Mouse (Mus musculus) heart, embryonic 11.5 days (tissue): ENCODE measurements around the gene Zdhhc19. TPM values are rescaled to one million over a fixed set of nuclear protein-coding genes. Genes with fewer than 3 reads are reported as not detected.
A peak's percentile ranks its signal among the peaks of the same experiment; 100 is the strongest.

Experiments
- ATAC-seq: fragments of 200-750 bp; cut with Nextera tagmentation; replicated peaks from 2 replicates; pipeline ENCODE4 v1.8.0; 2017; ENCODE audit warnings: moderate library complexity; ENCODE audit not compliant: insufficient number of reproducible peaks, low FRiP score, low TSS enrichment
- H3K27ac ChIP-seq: fragments of 300-500 bp; sonication (generic); 2 replicates; pipeline ENCODE4 v1.5.1; 2014; ENCODE audit warnings: mild to moderate bottlenecking, low read depth, low read length
- H3K27me3 ChIP-seq: fragments of 300-500 bp; sonication (generic); 2 replicates; pipeline ENCODE4 v1.6.1; 2014; ENCODE audit warnings: mild to moderate bottlenecking, low read length, mixed read lengths; ENCODE audit not compliant: control insufficient read depth, insufficient read depth
- H3K36me3 ChIP-seq: fragments of 300-500 bp; sonication (generic); 2 replicates; pipeline ENCODE4 v1.6.1; 2014; ENCODE audit warnings: mild to moderate bottlenecking, low read length, moderate library complexity, mixed read lengths; ENCODE audit not compliant: control insufficient read depth, insufficient read depth
- H3K4me1 ChIP-seq: fragments of 300-500 bp; sonication (generic); 2 replicates; pipeline ENCODE4 v1.6.1; 2014; ENCODE audit warnings: low read length; ENCODE audit not compliant: control insufficient read depth, insufficient read depth
- H3K4me2 ChIP-seq: fragments of 300-500 bp; sonication (generic); 2 replicates; pipeline ENCODE4 v1.6.1; 2014; ENCODE audit warnings: mild to moderate bottlenecking, moderate library complexity
- H3K4me3 ChIP-seq: fragments of 300-500 bp; sonication (generic); 2 replicates; pipeline ENCODE4 v1.5.1; 2014; ENCODE audit warnings: low read depth, low read length
- H3K9ac ChIP-seq: fragments of 300-500 bp; sonication (generic); 2 replicates; pipeline ENCODE4 v1.6.1; 2014; ENCODE audit warnings: mild to moderate bottlenecking, low read depth, low read length, moderate library complexity
- H3K9me3 ChIP-seq: fragments of 300-500 bp; sonication (generic); replicated peaks from 2 replicates; pipeline ENCODE4 v1.6.1; 2016; ENCODE audit warnings: low read length; ENCODE audit not compliant: control insufficient read depth
- WGBS: fragments of 180-500 bp; shearing (Covaris S2); extraction: QIAGEN DNeasy Blood & Tissue Kit; methylation state at CpG from one replicate; pipeline ENCODE4 v1.1.7; 2014; ENCODE audit not compliant: insufficient replicate concordance; 5-methylcytosine and 5-hydroxymethylcytosine counted together
- polyA plus RNA-seq: library from polyadenylated mRNA; unstranded; fragments of >200 nt; fragmentation: Nextera tagmentation; extraction: Ambion mirVana; gene quantifications from 2 replicates; pipeline ENCODE4 v1.2.1, GENCODE M21; 2014

The Zdhhc19 gene
- polyA plus RNA-seq, 1 experiment from 2014 or later = 0.27 TPM

GRCm38 (mm10) chr16:32523462-32524243, 27.6 kb downstream of the Zdhhc19 start:
- ATAC-seq = no peak
- WGBS = 58% methylated on average over 8 of the region's 8 CpGs
- 0 out of 2 replicates have a peak overlapping the region, but pooled peaks have one; percentile 35 for H3K27ac ChIP-seq
- no peaks in the 10 kb centered on the region for H3K36me3 ChIP-seq
- H3K4me3 ChIP-seq = no peak overlapping the region
- peaks cover 14% of the 10 kb centered on the region for H3K4me1 ChIP-seq
- no peak overlapping the region for H3K9ac ChIP-seq
- H3K9me3 ChIP-seq = no peaks in the 10 kb centered on the region
- no peaks in the 10 kb centered on the region for H3K27me3 ChIP-seq
- no peak overlapping the region for H3K4me2 ChIP-seq

- 0 out of 2 replicates have a peak overlapping the region, but pooled peaks have one; percentile 29 for H3K27ac ChIP-seq
- H3K9ac ChIP-seq = no peak overlapping the region
- no peaks in the 10 kb centered on the region for H3K27me3 ChIP-seq
- WGBS = 84% methylated on average over 5 of the region's 5 CpGs
- no peaks in the 10 kb centered on the region for H3K9me3 ChIP-seq
- no peak overlapping the region for H3K4me3 ChIP-seq
- no peak for ATAC-seq
- H3K4me1 ChIP-seq = peaks cover 14% of the 10 kb centered on the region
- no peaks in the 10 kb centered on the region for H3K36me3 ChIP-seq
- no peak overlapping the region for H3K4me2 ChIP-seq
These were observed 28.2 kb downstream of the Zdhhc19 start for GRCm38 (mm10) chr16:32524244-32524615.

- H3K27ac ChIP-seq = no peak overlapping the region
- no peak for ATAC-seq
- H3K9ac ChIP-seq = no peak overlapping the region
- 65% methylated on average over 7 of the region's 7 CpGs for WGBS
- H3K4me1 ChIP-seq = peaks cover 14% of the 10 kb centered on the region
- H3K36me3 ChIP-seq = no peaks in the 10 kb centered on the region
- no peak overlapping the region for H3K4me3 ChIP-seq
- H3K27me3 ChIP-seq = no peaks in the 10 kb centered on the region
- H3K9me3 ChIP-seq = no peaks in the 10 kb centered on the region
- no peak overlapping the region for H3K4me2 ChIP-seq
These were observed 30.8 kb downstream of the Zdhhc19 start for GRCm38 (mm10) chr16:32526906-32527305.

GRCm38 (mm10) chr16:32532878-32533826, 37.1 kb downstream of the Zdhhc19 start:
- ATAC-seq = no peak

GRCm38 (mm10) chr16:32535157-32535751, 39.2 kb downstream of the Zdhhc19 start:
- Histone ChIP-seq H3K27me3 (no peaks in the 10 kb centered on the region), H3K4me3 (no peak overlapping the region), H3K36me3 (no peaks in the 10 kb centered on the region), H3K27ac (peak overlapping the region; percentile 36; the same call in 1 of the 2 replicates), H3K4me1 (peaks cover 25% of the 10 kb centered on the region), H3K9ac (peak overlapping the region; percentile 29; the same call in 1 of the 2 replicates), H3K4me2 (no peak overlapping the region), H3K9me3 (no peaks in the 10 kb centered on the region)
- 27% methylated on average over 5 of the region's 5 CpGs for WGBS
- ATAC-seq = no peak

More at GRCm38 (mm10) chr16:32532878-32533826, 37.1 kb downstream of the Zdhhc19 start:
- Histone ChIP-seq H3K36me3 (no peaks in the 10 kb centered on the region), H3K4me1 (peaks cover 18% of the 10 kb centered on the region), H3K4me3 (no peak overlapping the region), H3K27ac (no peak overlapping the region), H3K9ac (no peak overlapping the region), H3K4me2 (no peak overlapping the region), H3K27me3 (no peaks in the 10 kb centered on the region), H3K9me3 (no peaks in the 10 kb centered on the region)
- 75% methylated on average over 18 of the region's 18 CpGs for WGBS

- Histone ChIP-seq H3K4me1 (peaks cover 25% of the 10 kb centered on the region), H3K4me3 (no peak overlapping the region), H3K9me3 (no peaks in the 10 kb centered on the region), H3K27ac (no peak overlapping the region), H3K27me3 (no peaks in the 10 kb centered on the region), H3K36me3 (no peaks in the 10 kb centered on the region), H3K4me2 (no peak overlapping the region), H3K9ac (peak overlapping the region; percentile 43; the same call in 1 of the 2 replicates)
- ATAC-seq = no peak; the same call in 1 of the 2 replicates
- 39% methylated on average over 5 of the region's 5 CpGs for WGBS
These were observed 42.0 kb downstream of the Zdhhc19 start for GRCm38 (mm10) chr16:32537867-32538660.

GRCm38 (mm10) chr16:32538761-32539255, 42.7 kb downstream of the Zdhhc19 start:
- H3K9me3 ChIP-seq = no peaks in the 10 kb centered on the region
- H3K4me1 ChIP-seq = peaks cover 25% of the 10 kb centered on the region
- no peak overlapping the region for H3K9ac ChIP-seq
- H3K27ac ChIP-seq = no peak overlapping the region
- H3K36me3 ChIP-seq = no peaks in the 10 kb centered on the region
- H3K27me3 ChIP-seq = no peaks in the 10 kb centered on the region
- no peak for ATAC-seq
- WGBS = 27% methylated on average over 3 of the region's 3 CpGs
- no peak overlapping the region for H3K4me3 ChIP-seq
- H3K4me2 ChIP-seq = no peak overlapping the region
